Mouse (Mus musculus) adrenal gland, postnatal 25 days (tissue): ENCODE measurements at regions not wholly inside any gene's neighbourhood (a gene's known extent, or its start where the extent isn't known, plus 50 kb on each side); places are given as distances from the start of the nearest gene placed in this dataset.

Source experiments
- DNase-seq: peaks from one replicate; pipeline ENCODE4 v3.0.0; 2021; ENCODE audit warnings: mixed read lengths
- microRNA-seq, 2 experiments: library from miRNA; unstranded; fragments of <30 nt; microRNA quantifications; one replicate each; pipeline ENCODE4 v1.2.0; 2021

- no peak for DNase-seq
Measured at GRCm38 (mm10) chr11:32908723-32909411, 84.5 kb upstream of the Smim23 start.

- peak; percentile 43 for DNase-seq
Measured at GRCm38 (mm10) chr11:32907520-32908233, 83.3 kb upstream of the Smim23 start.

- no peak for DNase-seq
Measured at GRCm38 (mm10) chr11:32903970-32904369, 79.6 kb upstream of the Smim23 start.

GRCm38 (mm10) chr11:32903389-32903788 lies 79.0 kb upstream of the Smim23 start:
- DNase-seq: no peak

GRCm38 (mm10) chr11:32902923-32903322 lies 78.5 kb upstream of the Smim23 start:
- no peak for DNase-seq

GRCm38 (mm10) chr11:32900437-32900836 lies 76.0 kb upstream of the Smim23 start:
- DNase-seq: no peak

- no peak for DNase-seq
Measured at GRCm38 (mm10) chr11:32899604-32900216, 75.3 kb upstream of the Smim23 start.

- DNase-seq: peak; percentile 26
Measured at GRCm38 (mm10) chr11:32895400-32895799, 71.0 kb upstream of the Smim23 start.

- DNase-seq: no peak
Measured at GRCm38 (mm10) chr11:32893146-32893903, 68.9 kb upstream of the Smim23 start.

GRCm38 (mm10) chr11:32892496-32892895 lies 68.1 kb upstream of the Smim23 start:
- DNase-seq: no peak

- peak; percentile 45 for DNase-seq
Measured at GRCm38 (mm10) chr11:32889248-32889647, 64.8 kb upstream of the Smim23 start.

- DNase-seq: no peak
Measured at GRCm38 (mm10) chr11:32884744-32885143, 60.3 kb upstream of the Smim23 start.

- no peak for DNase-seq
Measured at GRCm38 (mm10) chr11:32883062-32883852, 58.9 kb upstream of the Smim23 start.

- DNase-seq: no peak
Measured at GRCm38 (mm10) chr11:32878967-32879366, 54.6 kb upstream of the Smim23 start.

Small RNA genes in the stretch of these regions (microRNA-seq; reads per million reads assigned to microRNA genes)
- gene Gm26052: 0 reads per million in 2 experiments
